Mouse (Mus musculus) embryonic stem cell, embryonic (primary cell): ENCODE data around the gene Mtr.

Experiments used
- CTCF ChIA-PET, 4 experiments: fragments of 300-600 bp in 2 of 4; fragments of 350-600 bp in 2 of 4; sonication (Branson Sonifier 250); formaldehyde crosslinking; loops; one replicate each; lab custom pipeline; 2022; ENCODE audit warnings: inconsistent platforms in 2 of 4; lab: Charles Lee
- POLR2A ChIA-PET, 4 experiments: fragments of 300-600 bp in 2 of 4; fragments of 350-600 bp in 2 of 4; sonication (Branson Sonifier 250); formaldehyde crosslinking; loops; one replicate each; lab custom pipeline; 2022; ENCODE audit warnings: antibody characterized with exemption in 4 of 4, inconsistent platforms in 1 of 4; lab: Charles Lee

Gene Mtr

DNA sequence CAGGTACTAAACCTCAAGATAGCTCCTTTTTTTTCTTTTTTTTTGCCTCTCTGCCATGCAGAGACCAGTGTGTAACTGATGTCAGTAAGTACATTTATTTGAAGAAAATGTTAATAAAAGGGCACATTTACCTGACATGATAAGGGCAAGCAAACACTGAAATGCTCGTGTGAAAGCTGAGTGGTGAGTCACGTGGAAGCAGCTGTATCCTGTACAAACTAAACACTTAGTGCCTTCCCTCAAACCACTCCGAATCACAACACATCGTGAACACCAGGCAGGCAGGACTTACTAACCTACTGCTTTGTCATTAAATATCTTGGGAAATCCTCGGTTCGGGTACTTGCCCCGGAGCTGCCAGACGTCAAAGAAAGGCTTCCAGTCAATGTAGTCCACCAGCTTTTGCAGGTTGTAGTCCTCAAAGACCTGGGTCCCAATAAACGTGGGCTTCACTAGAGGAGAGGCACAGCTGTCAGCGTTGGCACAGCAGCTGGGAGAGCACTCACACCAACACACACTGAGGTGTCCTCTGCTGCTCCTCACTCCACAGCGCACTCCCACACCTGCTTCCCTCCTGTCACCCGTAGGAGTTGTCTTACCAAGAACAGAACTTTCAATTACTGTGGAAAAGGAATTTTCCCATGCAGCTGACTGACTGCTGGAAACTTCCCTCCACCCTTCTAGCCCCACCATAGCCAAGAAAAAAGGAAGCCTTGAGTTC lies 62.8 kb downstream of the Mtr start:
- ChIA-PET CTCF (interaction anchor here in 1 of 4 experiments (0.5 kb wide), 1 partner anchor 16 kb away, joined by 4 read pairs; no protein-coding TSS in a partner anchor), POLR2A (no interaction called here)

- POLR2A ChIA-PET: interaction anchor here in 3 of 4 experiments (0.5 to 1.5 kb wide), 4 partner anchors 11 to 1836 kb away, joined by 3 to 6 read pairs (median 4); no protein-coding TSS in a partner anchor
- CTCF ChIA-PET: interaction anchor here in 1 of 4 experiments (0.8 kb wide), 2 partner anchors 73 to 364 kb away, joined by 3 to 4 read pairs; no protein-coding TSS in a partner anchor
These were observed 68.7 kb downstream of the Mtr start for GRCm38 (mm10) chr13:12189219-12189618.

GRCm38 (mm10) chr13:12188804-12189203 lies 69.1 kb downstream of the Mtr start:
- ChIA-PET CTCF (interaction anchor here in 1 of 4 experiments (0.8 kb wide), 1 partner anchor 363 kb away, joined by 4 read pairs; no protein-coding TSS in a partner anchor), POLR2A (interaction anchor here in 3 of 4 experiments (1.0 to 1.5 kb wide), 5 partner anchors 11 to 14 kb away, joined by 3 to 6 read pairs (median 4); no protein-coding TSS in a partner anchor)

DNA sequence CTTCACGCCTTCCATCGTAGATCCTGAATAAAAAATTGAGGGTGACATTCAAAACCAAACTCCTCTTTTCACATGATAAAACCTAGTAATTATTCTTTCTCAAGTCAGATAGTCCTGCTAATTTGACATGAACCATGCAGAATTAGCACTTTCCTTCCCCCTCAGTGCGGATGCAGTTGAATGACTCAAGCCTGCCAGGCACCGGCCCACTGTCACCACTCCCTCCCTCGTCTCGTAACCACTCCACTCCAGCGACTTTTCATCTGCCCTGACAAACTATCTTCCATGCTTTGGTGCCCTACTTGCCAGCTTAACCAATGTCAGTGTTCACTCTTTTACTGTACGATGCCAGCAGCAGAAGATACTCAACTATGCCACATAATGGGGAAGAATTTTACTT lies 78.4 kb downstream of the Mtr start:
- CTCF ChIA-PET: no interaction called here
- POLR2A ChIA-PET: interaction anchor here in 1 of 4 experiments (1.2 to 2.3 kb wide), 2 partner anchors 18 to 246 kb away, joined by 3 to 5 read pairs; no protein-coding TSS in a partner anchor

DNA sequence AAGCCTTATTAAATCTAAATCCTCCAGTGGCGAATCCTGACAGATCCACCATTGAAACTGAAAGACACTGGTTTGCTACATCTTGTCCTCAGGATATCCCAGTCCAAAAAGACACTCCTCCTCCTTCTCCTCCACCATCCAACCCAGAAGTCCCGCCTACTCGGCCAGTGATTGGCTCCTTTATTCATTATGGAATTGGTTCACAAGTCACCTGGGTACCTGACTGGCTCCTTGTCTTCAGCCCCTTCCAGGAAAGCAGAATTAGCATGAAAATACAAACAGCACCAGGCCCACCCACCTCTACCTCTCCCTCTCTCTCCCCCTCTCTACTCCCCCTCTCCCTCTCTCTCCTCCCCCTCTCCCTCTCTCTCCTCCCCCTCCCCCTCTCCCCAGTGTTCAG lies 81.2 kb downstream of the Mtr start:
- CTCF ChIA-PET: interaction anchor here in 3 of 4 experiments (0.5 to 1.0 kb wide), 3 partner anchors 70 to 1298 kb away, joined by 3 to 5 read pairs (median 3); partner anchors contain the start of gene Ryr2 (in 1 of the 3)

GRCm38 (mm10) chr13:12175988-12176736 lies 81.8 kb downstream of the Mtr start:
- POLR2A ChIA-PET: interaction anchor here in 3 of 4 experiments (0.5 to 2.7 kb wide), 34 partner anchors 8 to 1382 kb away, joined by 3 to 13 read pairs (median 4); partner anchors contain the start of genes Heatr1 (in 3 of the 3), Ryr2 (in 3 of the 3) and Mtr (in 2 of the 3)
- CTCF ChIA-PET: interaction anchor here in 2 of 4 experiments (0.5 to 0.8 kb wide), 3 partner anchors 91 to 1234 kb away, joined by 3 to 6 read pairs (median 3); no protein-coding TSS in a partner anchor

More for the DNA sequence above, 81.2 kb downstream of the Mtr start:
- POLR2A ChIA-PET: interaction anchor here in 3 of 4 experiments (0.7 to 2.7 kb wide), 30 partner anchors 8 to 261 kb away, joined by 3 to 13 read pairs (median 4); partner anchors contain the start of genes Heatr1 (in 3 of the 3), Ryr2 (in 3 of the 3) and Mtr (in 2 of the 3)

DNA sequence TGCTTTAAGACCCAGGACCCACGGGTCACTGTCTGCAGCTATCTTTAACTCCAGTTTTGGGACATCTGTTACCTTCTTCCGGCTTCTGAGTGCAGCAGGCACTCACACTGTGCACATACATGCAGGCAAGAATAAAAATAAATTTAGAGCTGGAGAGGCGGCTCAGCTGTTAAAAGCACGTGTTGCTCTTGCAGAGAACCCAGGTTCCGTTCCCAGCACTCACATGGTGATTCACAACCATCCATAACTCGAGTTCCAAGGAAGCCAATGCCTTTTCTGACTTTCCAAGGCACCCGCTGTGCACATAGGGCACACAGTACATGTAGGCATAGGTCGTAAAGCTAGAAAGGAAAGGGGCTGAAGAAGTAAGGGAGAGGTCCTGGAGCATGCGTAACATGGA lies 90.6 kb downstream of the Mtr start:
- POLR2A ChIA-PET: interaction anchor here in 2 of 4 experiments (0.9 to 2.8 kb wide), 3 partner anchors 9 to 234 kb away, joined by 3 to 13 read pairs (median 4); no protein-coding TSS in a partner anchor
- CTCF ChIA-PET: no interaction called here

DNA sequence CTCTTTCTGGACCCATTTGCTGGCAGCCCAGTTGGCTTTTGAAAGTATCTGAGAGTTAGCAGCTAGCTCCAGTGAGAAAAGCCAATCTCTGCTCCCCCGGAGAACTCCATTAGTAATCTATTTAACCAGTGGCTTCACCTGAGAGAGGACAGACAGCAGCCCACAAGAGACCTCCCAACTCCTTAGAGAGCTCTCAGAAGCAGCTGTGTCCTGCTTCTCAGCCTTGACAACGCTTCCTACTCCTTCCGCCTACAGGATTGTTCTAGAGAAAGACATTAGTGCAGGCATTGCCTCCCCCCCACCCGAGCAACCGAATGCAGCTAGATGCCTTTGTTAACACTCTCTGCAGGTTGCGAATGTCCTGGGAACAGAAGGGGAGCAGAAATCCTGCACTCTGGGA lies 91.5 kb downstream of the Mtr start:
- POLR2A ChIA-PET: interaction anchor here in 2 of 4 experiments (1.0 to 2.8 kb wide), 2 partner anchors 10 kb away, joined by 4 to 13 read pairs; no protein-coding TSS in a partner anchor
- CTCF ChIA-PET: no interaction called here

DNA sequence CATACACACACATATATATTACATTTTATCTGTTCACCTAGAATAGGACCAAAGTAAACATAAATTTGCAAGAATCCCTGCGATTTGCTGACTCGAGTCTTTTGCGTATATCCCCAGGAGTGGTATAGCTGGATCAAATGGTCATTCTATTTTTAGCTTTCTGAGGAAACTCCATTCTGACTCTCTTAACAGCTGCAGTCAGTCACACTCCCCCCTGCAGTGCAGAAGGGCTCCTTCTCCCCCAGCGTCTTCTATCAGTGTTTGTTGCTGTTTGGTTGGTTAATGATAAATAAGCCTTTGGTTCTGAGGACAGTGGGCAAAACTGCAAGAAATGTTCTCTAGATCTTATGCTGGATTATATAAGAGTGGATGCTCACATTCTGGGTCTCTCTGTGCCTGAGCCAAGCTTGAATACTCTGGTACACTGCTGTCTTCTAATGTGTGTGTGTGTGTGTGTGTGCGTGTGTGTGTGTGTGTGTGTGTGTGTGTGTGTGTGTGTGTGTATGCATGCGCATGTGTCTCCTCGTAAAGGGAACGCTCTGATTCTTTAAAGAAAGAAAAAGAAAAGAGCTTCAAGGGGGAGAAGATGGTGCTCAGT lies 92.4 kb downstream of the Mtr start:
- ChIA-PET CTCF (interaction anchor here in 1 of 4 experiments (0.7 kb wide), 1 partner anchor 20 kb away, joined by 5 read pairs; no protein-coding TSS in a partner anchor), POLR2A (interaction anchor here in 2 of 4 experiments (0.6 to 2.8 kb wide), 2 partner anchors 11 to 175 kb away, joined by 5 to 13 read pairs; no protein-coding TSS in a partner anchor)

- ChIA-PET CTCF (interaction anchor here in 1 of 4 experiments (1.3 kb wide), 1 partner anchor 55 kb away, joined by 4 read pairs; no protein-coding TSS in a partner anchor), POLR2A (interaction anchor here in 1 of 4 experiments (1.0 to 2.7 kb wide), 3 partner anchors 9 to 13 kb away, joined by 4 to 9 read pairs (median 4); no protein-coding TSS in a partner anchor)
These were observed 95.5 kb downstream of the Mtr start for GRCm38 (mm10) chr13:12162457-12162856.

DNA sequence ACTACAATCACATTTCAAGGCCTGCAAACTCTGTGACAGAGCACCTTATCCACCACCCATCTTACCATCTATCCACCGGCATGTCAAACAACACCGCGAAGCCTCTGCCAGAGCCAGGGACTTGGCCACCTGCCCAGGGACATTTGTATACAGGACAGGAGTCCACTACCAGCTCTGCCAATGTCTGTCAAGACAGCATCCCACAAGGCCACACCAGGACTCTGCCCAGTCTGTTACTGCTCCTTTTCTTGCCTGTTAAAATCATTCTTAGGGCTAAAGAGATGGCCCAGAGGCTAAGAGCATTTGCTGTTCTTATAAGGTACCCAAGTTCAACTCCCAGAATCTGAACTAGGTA lies 97.8 kb downstream of the Mtr start:
- CTCF ChIA-PET: no interaction called here
- POLR2A ChIA-PET: interaction anchor here in 1 of 4 experiments (1.2 kb wide), 1 partner anchor 16 kb away, joined by 3 read pairs; no protein-coding TSS in a partner anchor

GRCm38 (mm10) chr13:12159288-12160120 lies 98.4 kb downstream of the Mtr start:
- ChIA-PET CTCF (interaction anchor here in 1 of 4 experiments (0.7 kb wide), 1 partner anchor 51 kb away, joined by 3 read pairs; no protein-coding TSS in a partner anchor), POLR2A (interaction anchor here in 2 of 4 experiments (0.8 to 1.2 kb wide), 3 partner anchors 17 to 98 kb away, joined by 3 to 4 read pairs (median 3); partner anchors contain the start of gene Mtr (in 1 of the 2))

DNA sequence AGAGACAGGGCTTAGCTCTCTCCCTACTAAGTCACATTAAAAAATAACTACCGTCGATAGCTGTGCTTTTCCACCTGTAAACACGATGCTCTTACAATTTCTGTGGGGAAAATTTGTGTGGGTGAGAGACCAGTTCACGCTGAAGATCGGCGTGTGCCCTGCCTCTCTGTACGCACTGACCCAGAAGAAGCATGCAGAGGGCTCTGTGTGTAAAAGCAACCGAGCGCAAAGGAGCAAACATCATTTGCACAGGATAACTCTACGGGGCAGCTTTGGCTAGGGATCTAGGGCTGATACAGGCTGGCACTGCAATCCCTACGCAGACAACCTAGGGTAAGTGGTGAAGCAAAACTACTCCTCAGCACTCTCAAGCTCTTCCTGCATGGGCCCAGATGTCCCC lies 104.0 kb downstream of the Mtr start:
- ChIA-PET CTCF (no interaction called here), POLR2A (interaction anchor here in 1 of 4 experiments (0.6 kb wide), 1 partner anchor 19 kb away, joined by 3 read pairs; no protein-coding TSS in a partner anchor)

DNA sequence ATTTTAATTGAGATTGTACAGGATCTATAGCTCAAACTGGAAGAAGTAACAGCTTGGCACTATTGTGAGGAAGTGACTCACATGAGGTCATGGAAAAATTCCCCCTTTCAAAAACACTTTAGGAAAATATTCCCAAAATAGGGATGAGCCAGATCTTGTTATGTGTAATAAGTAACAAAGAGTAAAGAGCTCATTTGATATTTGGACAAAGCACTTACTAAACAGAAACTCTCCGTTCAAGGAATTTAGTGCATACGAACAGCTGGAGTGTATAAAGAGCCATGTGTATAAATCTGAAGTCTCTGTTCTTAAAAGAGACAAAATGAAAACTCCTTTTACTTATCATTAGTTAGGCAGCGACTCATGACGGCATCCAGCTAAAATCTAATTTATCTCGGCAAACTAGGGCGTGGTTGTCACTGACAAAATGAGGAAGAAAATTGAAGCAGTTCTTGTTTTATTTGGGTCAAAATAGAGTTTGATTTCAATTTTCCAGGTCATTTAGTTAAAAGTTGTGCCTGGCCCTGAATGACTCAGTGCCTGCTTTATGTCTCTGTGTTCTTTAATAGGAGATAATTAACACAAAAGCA lies 110.9 kb downstream of the Mtr start:
- CTCF ChIA-PET: no interaction called here

DNA sequence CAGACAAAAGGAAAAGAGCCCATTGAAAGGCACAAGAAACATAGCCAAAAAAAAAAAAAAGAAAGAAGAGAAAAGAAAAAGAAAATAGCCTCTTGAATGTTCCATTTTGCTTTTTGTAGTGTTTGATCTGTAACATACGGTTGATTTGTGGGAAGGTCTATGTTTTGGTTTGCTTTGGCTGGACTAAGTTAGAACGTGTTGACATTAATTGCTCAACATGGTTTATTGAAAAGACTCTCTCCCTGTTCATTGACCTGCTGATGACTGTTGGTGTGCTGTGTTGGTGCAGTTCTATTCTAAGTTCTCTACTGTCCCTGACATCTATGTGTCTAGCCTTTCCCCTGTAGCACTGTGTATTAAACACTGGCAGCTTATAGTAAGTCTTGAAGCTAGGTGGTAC lies 111.5 kb downstream of the Mtr start:
- POLR2A ChIA-PET: no interaction called here
- CTCF ChIA-PET: interaction anchor here in 1 of 4 experiments (0.6 kb wide), 1 partner anchor 19 kb away, joined by 5 read pairs; no protein-coding TSS in a partner anchor

More for the DNA sequence above, 110.9 kb downstream of the Mtr start:
- POLR2A ChIA-PET: no interaction called here

DNA sequence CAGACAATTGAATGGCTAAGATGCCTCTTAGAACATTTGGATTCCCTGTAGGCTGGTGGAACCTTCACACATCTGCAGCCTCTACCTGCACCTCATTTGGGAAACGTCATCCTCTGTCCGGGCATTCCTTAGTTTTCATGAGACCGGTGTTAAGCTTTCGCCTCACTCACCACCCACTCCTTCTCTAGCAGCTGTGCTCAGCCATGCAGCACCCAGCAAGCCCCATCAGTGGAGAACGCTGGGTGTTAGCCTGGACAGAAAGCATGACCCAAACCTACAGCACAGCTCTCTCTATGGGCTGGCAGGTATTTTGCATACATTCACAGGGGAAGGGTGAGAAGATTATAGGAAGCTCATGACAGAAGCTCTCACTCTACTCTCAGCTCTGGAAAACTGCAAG lies 114.6 kb downstream of the Mtr start:
- CTCF ChIA-PET: interaction anchor here in 1 of 4 experiments (0.5 kb wide), 1 partner anchor 317 kb away, joined by 3 read pairs; no protein-coding TSS in a partner anchor
- POLR2A ChIA-PET: no interaction called here
